Mouse (Mus musculus) ES-CJ7 (cell line): ENCODE measurements around the gene Klri1.
"Not testable (repeated sequence)": the region's sequence is repeated elsewhere in the genome, so short reads cannot be mapped to it uniquely, and the experiment has no call there.

ENCODE experiments used
- DNase-seq: peaks from one replicate; pipeline ENCODE4 v3.0.0; 2011; ENCODE audit warnings: low read depth, low spot score

Gene Klri1

GRCm38 (mm10) chr6:129717032-129717431, at the start of gene Klri1:
TSS of gene Klri1 (minus strand) at chr6:129717132.
- no peak for DNase-seq

- no peak for DNase-seq
Measured at GRCm38 (mm10) chr6:129747654-129748032, 30.7 kb upstream of the Klri1 start.

- DNase-seq: no peak
Measured at GRCm38 (mm10) chr6:129747016-129747653, 30.2 kb upstream of the Klri1 start.

GRCm38 (mm10) chr6:129746151-129746550, 29.2 kb upstream of the Klri1 start:
- no peak for DNase-seq

GRCm38 (mm10) chr6:129740069-129740721, 23.3 kb upstream of the Klri1 start, which contains the start of gene Klri2:
TSS of gene Klri2 (minus strand) at chr6:129740484.
- DNase-seq: no peak

GRCm38 (mm10) chr6:129736414-129736813, 19.5 kb upstream of the Klri1 start:
- DNase-seq: no peak

GRCm38 (mm10) chr6:129727237-129727636, 10.3 kb upstream of the Klri1 start:
- DNase-seq: no peak

GRCm38 (mm10) chr6:129721390-129721789, 4.5 kb upstream of the Klri1 start:
- no peak for DNase-seq

GRCm38 (mm10) chr6:129720487-129720886, 3.6 kb upstream of the Klri1 start:
- DNase-seq: no peak

- DNase-seq: no peak
Measured at GRCm38 (mm10) chr6:129713566-129713965, 3.4 kb downstream of the Klri1 start.

GRCm38 (mm10) chr6:129691436-129691835, 25.5 kb downstream of the Klri1 start:
- not testable (repeated sequence) for DNase-seq

GRCm38 (mm10) chr6:129680379-129680778, 36.6 kb downstream of the Klri1 start:
- DNase-seq: no peak

GRCm38 (mm10) chr6:129678873-129679272, 38.1 kb downstream of the Klri1 start, which contains the start of gene Klrc1:
TSS of gene Klrc1 (minus strand) at chr6:129678973.
- DNase-seq: no peak

GRCm38 (mm10) chr6:129661301-129661700, 55.6 kb downstream of the Klri1 start:
- DNase-seq: not testable (repeated sequence)

- DNase-seq: not testable (repeated sequence)
Measured at GRCm38 (mm10) chr6:129660589-129660988, 56.3 kb downstream of the Klri1 start, which contains the start of gene Klrc2. TSS of gene Klrc2 (minus strand) at chr6:129660689.
